Mouse (Mus musculus): Measurements from ENCODE around the gene Hps6. TPM values are rescaled to one million over a fixed set of nuclear protein-coding genes. Genes with fewer than 3 reads are reported as not detected.

Gene Hps6
- 10 to 100 TPM; 14.9 to 16.5 TPM for polyA plus RNA-seq (2017; shearing (Covaris generic))

DNA sequence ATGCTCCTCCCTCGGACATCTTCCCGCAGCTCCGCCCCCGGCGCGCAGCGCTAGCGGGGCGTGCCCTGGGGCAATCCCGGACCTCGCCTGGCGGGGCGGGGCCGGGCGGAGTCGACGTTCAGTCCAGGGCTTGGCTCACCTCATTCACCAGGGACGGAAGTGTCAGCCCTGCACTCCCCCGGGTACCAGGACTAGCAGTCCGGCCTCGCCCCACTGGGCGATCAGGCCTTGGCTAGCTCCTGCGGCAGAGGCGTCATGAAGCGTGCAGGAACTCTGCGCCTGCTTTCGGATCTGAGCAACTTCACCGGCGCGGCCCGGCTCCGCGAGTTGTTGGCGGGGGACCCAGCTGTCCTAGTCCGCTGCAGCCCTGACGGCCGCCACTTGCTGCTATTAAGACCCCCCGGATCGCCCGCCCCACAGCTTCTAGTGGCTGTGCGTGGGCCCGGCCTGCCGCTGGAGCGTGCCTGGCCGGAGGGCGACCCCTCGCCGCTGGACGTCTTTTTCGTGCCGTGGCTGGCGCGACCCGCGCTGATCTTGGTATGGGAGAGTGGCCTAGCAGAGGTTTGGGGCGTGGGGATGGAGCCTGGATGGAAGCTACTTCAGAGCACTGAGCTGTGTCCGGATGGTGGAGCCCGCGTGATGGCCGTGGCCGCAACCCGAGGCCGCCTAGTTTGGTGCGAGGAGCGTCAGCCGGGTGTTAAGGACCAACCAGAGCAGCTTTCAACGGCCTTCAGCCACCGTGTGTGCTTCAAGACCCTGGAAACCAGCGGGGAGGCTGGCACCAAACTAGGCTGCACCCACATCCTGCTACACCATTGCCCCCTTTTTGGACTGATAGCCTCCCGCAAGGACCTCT is at the start of gene Hps6:
TSS of gene Hps6 (plus strand) at position 138 of the 856 bp plus-strand sequence.

DNA sequence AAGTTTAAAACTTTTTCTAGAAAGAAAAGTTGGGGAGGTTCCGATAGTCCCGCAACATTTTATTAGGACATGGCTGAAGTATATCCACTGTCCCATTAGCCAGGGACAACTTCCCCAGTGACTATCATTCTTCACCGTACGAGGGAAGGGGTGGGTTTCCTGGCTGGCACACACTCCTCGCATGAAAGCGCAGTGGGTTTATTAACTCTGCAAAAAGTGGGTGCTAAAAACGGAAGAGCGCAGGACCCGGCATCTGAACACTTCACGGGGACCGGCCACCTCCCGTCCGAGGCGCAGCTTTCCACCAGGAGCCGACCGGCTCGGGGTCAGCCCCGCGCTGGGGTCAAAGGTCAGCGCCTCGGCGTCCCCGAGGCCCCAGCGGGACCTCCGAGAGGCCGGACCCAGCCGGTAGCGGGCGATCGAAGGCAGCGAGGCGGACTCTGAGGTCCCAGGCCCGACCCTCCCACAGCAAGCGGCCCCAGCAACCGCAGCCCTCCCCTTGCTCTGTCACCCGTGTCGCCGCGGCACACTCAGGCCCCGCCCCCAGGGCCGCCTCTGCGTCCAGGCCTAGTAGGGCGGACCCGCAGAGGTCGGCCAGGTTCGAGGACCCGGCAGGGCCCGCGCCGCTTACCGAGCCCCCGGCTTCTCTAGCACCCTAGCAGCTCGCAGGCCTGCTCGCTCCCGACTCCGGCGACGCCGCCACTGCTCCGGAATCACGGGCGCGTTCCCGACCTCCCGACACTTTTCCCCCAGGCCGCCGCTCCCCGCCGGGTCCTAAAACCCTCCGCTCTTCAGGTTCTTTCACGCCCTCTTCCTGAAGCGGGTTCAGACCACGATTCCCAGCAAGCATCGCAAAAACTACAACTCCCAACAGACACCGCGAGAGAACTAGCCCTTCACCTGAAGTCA is 5.3 kb upstream of the Hps6 start, which contains the start of gene Armh3:
TSS of gene Armh3 (minus strand) at position 704 of the 909 bp plus-strand sequence.

DNA sequence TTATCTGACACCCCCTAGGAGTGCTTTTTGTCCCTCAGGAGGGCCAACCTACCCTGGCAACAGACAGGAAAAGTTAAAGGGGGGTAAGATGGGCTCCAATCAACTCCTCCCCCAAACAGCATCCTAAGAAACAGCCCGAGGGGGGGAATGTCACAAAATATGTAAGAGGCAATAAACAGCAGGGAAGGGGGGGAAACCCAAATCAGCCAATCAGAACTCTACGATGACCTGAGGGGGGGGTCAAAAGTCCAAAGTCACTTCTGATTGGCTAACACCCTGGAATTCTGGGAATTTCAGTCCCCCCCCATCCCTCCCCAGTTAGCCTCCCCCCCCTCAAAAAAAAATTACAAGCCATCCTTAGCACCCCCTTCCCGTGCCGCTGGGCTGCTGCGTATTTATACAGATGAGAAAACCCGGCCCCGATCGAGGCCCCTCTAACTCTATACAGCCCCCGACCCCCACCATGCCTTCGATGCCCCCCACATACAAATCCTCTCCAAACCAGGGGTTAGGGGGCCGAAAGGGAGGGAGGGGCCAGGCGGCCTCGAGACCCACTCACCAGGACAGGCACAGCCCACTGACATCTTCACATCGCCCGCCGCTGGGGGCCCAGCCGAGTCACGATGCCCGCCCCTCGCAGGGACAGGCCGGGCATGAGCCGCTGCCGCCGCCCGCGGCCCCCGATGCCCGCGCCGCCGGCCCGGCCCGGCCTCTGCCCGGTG is 41.1 kb downstream of the Hps6 start, which contains the start of gene Pprc1:
TSS of gene Pprc1 (plus strand) at position 616 of the 722 bp plus-strand sequence.

DNA sequence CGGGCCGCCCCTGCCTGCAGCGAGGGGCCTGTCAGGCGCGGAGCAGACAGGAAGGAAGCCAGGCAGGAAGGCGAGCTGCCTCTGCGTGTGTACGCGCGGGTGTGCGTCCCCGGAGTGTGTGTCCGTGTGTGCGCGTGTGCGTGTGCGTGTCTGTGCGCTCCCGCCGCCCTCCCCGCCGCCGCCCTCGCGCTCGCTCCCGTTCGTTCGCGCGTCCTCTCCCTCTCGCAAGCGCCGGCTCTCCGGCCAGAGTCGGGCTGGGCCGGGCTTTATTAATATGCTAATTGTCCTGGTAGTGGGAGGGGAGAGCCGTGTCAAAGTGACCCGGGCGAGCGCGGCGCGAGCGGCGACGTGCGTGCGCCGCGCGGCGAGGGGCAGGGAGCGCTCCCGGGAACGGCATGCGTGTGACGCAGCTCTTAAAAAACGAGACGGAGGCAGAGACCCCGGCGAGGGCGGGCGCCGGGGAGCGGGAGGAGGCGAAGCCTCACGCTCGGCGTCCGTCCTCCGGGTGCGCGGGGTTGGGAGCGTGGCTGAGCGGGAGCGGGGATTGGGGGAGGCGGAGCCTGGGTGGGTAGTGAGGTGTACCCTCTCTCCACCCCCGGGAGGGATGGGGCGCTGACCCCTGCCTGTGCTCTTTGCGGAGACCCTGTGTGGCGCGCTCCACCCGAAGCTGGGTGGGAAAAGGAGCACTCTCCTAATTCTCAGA is 41.8 kb downstream of the Hps6 start, which contains the start of gene Ldb1:
TSS of gene Ldb1 (minus strand) at position 222 of the 703 bp plus-strand sequence.

Other genes starting within 250 kb of the Hps6 start
- 100 to 1,000 TPM; 194 to 217 TPM for gene Mgea5, start 219.7 kb upstream of the Hps6 start, polyA plus RNA-seq (2017; shearing (Covaris generic))
- 10 to 100 TPM in 1 of 2 experiments, 1 to 10 TPM in 1; 7.5 to 14.3 TPM for gene Kcnip2, start 187.4 kb upstream of the Hps6 start, polyA plus RNA-seq (2017; shearing (Covaris generic))
- 10 to 100 TPM; 10.5 to 15.7 TPM for gene Armh3, start 5.0 kb upstream of the Hps6 start, polyA plus RNA-seq (2017; shearing (Covaris generic))
- gene Pprc1, start 41.4 kb downstream of the Hps6 start, polyA plus RNA-seq (2017; shearing (Covaris generic)): 10 to 100 TPM; 43.5 to 60.9 TPM
- gene Ldb1, start 41.7 kb downstream of the Hps6 start, polyA plus RNA-seq (2017; shearing (Covaris generic)): 100 to 1,000 TPM; 232 to 298 TPM
- gene Nolc1, start 72.4 kb downstream of the Hps6 start, polyA plus RNA-seq (2017; shearing (Covaris generic)): 10 to 100 TPM; 75.5 to 93.8 TPM
- not detected for gene Elovl3, start 128.4 kb downstream of the Hps6 start, polyA plus RNA-seq (2017; shearing (Covaris generic))
- under 1 TPM in 1 of 2 experiments, not detected in 1; 0.27 TPM for gene Pitx3, start 144.8 kb downstream of the Hps6 start, polyA plus RNA-seq (2017; shearing (Covaris generic))
- 10 to 100 TPM; 57.4 to 61.6 TPM for gene Gbf1, start 149.0 kb downstream of the Hps6 start, polyA plus RNA-seq (2017; shearing (Covaris generic))

Measured in inflammation-experienced regulatory T-cells (primary cell).